Mouse (Mus musculus): Measurements from ENCODE around the gene Sap25. TPM values are rescaled to one million over a fixed set of nuclear protein-coding genes. Genes with fewer than 3 reads are reported as not detected.
A peak's percentile ranks its signal among the peaks of the same experiment; 100 is the strongest.

Gene Sap25
- polyA plus RNA-seq, 1 experiment from 2014 or later = 11.7 TPM

- 89% methylated on average over 6 of the region's 6 CpGs for whole genome bisulfite sequencing
- no peak overlapping the region for H3K4me2 ChIP-seq (replicated peaks; ENCODE audit: low read depth, low read length)
- no peaks in the 10 kb centered on the region for H3K9me3 ChIP-seq (ENCODE audit: low read length)
- ATAC-seq (ENCODE audit: low FRiP score, low TSS enrichment) = no peak
- no peak overlapping the region for H3K4me3 ChIP-seq (ENCODE audit: low read length)
- peaks cover 25% of the 10 kb centered on the region for H3K4me1 ChIP-seq (ENCODE audit: insufficient read depth, low read length)
- no peaks in the 10 kb centered on the region for H3K27me3 ChIP-seq (ENCODE audit: insufficient read depth, low read length)
- no peak overlapping the region for H3K9ac ChIP-seq (replicated peaks; ENCODE audit: low read length)
- no peaks in the 10 kb centered on the region for H3K36me3 ChIP-seq (ENCODE audit: insufficient read depth, low read length)
- no peak overlapping the region for H3K27ac ChIP-seq (ENCODE audit: low read length)
These were observed 31.9 kb downstream of the Sap25 start for GRCm38 (mm10) chr5:137673015-137673414.

- Histone ChIP-seq H3K27ac (ENCODE audit: low read length) (no peak overlapping the region), H3K36me3 (ENCODE audit: insufficient read depth, low read length) (no peaks in the 10 kb centered on the region), H3K9ac (replicated peaks; ENCODE audit: low read length) (no peak overlapping the region), H3K27me3 (ENCODE audit: insufficient read depth, low read length) (no peaks in the 10 kb centered on the region), H3K9me3 (ENCODE audit: low read length) (no peaks in the 10 kb centered on the region), H3K4me1 (ENCODE audit: insufficient read depth, low read length) (peaks cover 21% of the 10 kb centered on the region), H3K4me3 (ENCODE audit: low read length) (no peak overlapping the region), H3K4me2 (replicated peaks; ENCODE audit: low read depth, low read length) (no peak overlapping the region)
- ATAC-seq (ENCODE audit: low FRiP score, low TSS enrichment) = no peak
- 91% methylated on average over 8 of the region's 8 CpGs for WGBS
These were observed 33.7 kb downstream of the Sap25 start for GRCm38 (mm10) chr5:137674786-137675185.

DNA sequence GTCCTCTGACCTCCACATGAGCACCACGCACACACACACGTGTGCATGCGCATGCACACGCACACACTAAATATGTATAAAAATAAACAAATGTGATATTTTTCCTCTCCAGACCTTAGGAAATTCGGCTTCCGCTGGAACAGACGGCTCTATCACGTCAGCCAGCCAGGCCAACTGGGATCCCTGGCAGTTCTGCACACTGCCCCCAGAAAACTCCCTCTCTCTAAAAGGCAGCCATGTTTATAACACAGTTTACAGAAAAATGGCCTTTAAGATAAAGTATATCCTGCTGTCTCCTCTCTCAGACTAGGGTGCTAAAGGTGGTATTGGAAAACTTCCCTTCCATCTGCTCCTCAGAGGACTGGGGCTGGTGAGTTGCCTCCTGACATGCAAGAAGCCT, 36.7 kb downstream of the Sap25 start:
- H3K27me3 ChIP-seq (ENCODE audit: insufficient read depth, low read length) = no peaks in the 10 kb centered on the region
- WGBS = 96% methylated on average over 8 of the region's 8 CpGs

GRCm38 (mm10) chr5:137678736-137679135, 37.6 kb downstream of the Sap25 start:
- ATAC-seq (ENCODE audit: low FRiP score, low TSS enrichment) = no peak
- no peak overlapping the region for H3K4me3 ChIP-seq (ENCODE audit: low read length)
- no peaks in the 10 kb centered on the region for H3K36me3 ChIP-seq (ENCODE audit: insufficient read depth, low read length)
- no peak overlapping the region for H3K9ac ChIP-seq (replicated peaks; ENCODE audit: low read length)
- WGBS = 71% methylated on average over 3 of the region's 3 CpGs
- no peak overlapping the region for H3K4me2 ChIP-seq (replicated peaks; ENCODE audit: low read depth, low read length)
- H3K27me3 ChIP-seq (ENCODE audit: insufficient read depth, low read length) = no peaks in the 10 kb centered on the region
- peaks cover 14% of the 10 kb centered on the region for H3K4me1 ChIP-seq (ENCODE audit: insufficient read depth, low read length)
- no peaks in the 10 kb centered on the region for H3K9me3 ChIP-seq (ENCODE audit: low read length)
- H3K27ac ChIP-seq (ENCODE audit: low read length) = no peak overlapping the region

More for the DNA sequence above, 36.7 kb downstream of the Sap25 start:
- H3K4me3 ChIP-seq (ENCODE audit: low read length) = no peak overlapping the region
- H3K9me3 ChIP-seq (ENCODE audit: low read length) = no peaks in the 10 kb centered on the region
- H3K4me1 ChIP-seq (ENCODE audit: insufficient read depth, low read length) = peaks cover 5% of the 10 kb centered on the region
- ATAC-seq (ENCODE audit: low FRiP score, low TSS enrichment) = no peak
- no peak overlapping the region for H3K4me2 ChIP-seq (replicated peaks; ENCODE audit: low read depth, low read length)
- H3K36me3 ChIP-seq (ENCODE audit: insufficient read depth, low read length) = no peaks in the 10 kb centered on the region
- no peak overlapping the region for H3K27ac ChIP-seq (ENCODE audit: low read length)
- no peak overlapping the region for H3K9ac ChIP-seq (replicated peaks; ENCODE audit: low read length)

GRCm38 (mm10) chr5:137679726-137680125, 38.6 kb downstream of the Sap25 start:
- 62% methylated on average over 4 of the region's 4 CpGs for WGBS
- Histone ChIP-seq H3K36me3 (ENCODE audit: insufficient read depth, low read length) (no peaks in the 10 kb centered on the region), H3K9me3 (ENCODE audit: low read length) (no peaks in the 10 kb centered on the region), H3K4me1 (ENCODE audit: insufficient read depth, low read length) (peaks cover 15% of the 10 kb centered on the region), H3K4me3 (ENCODE audit: low read length) (no peak overlapping the region), H3K9ac (replicated peaks; ENCODE audit: low read length) (no peak overlapping the region), H3K27me3 (ENCODE audit: insufficient read depth, low read length) (no peaks in the 10 kb centered on the region), H3K4me2 (replicated peaks; ENCODE audit: low read depth, low read length) (no peak overlapping the region), H3K27ac (ENCODE audit: low read length) (no peak overlapping the region)
- ATAC-seq (ENCODE audit: low FRiP score, low TSS enrichment) = no peak

- Histone ChIP-seq H3K9ac (replicated peaks; ENCODE audit: low read length) (no peak overlapping the region), H3K27me3 (ENCODE audit: insufficient read depth, low read length) (no peaks in the 10 kb centered on the region), H3K9me3 (ENCODE audit: low read length) (no peaks in the 10 kb centered on the region), H3K27ac (ENCODE audit: low read length) (no peak overlapping the region), H3K36me3 (ENCODE audit: insufficient read depth, low read length) (no peaks in the 10 kb centered on the region), H3K4me1 (ENCODE audit: insufficient read depth, low read length) (peaks cover 21% of the 10 kb centered on the region), H3K4me3 (ENCODE audit: low read length) (peak overlapping the region; percentile 79; the same call in 1 of the 2 replicates), H3K4me2 (replicated peaks; ENCODE audit: low read depth, low read length) (peak overlapping the region; percentile 91; the same call in 1 of the 2 replicates)
- no peak for ATAC-seq (ENCODE audit: low FRiP score, low TSS enrichment)
- WGBS = 78% methylated on average over 6 of the region's 6 CpGs
These were observed 41.4 kb downstream of the Sap25 start for GRCm38 (mm10) chr5:137682526-137682925.

DNA sequence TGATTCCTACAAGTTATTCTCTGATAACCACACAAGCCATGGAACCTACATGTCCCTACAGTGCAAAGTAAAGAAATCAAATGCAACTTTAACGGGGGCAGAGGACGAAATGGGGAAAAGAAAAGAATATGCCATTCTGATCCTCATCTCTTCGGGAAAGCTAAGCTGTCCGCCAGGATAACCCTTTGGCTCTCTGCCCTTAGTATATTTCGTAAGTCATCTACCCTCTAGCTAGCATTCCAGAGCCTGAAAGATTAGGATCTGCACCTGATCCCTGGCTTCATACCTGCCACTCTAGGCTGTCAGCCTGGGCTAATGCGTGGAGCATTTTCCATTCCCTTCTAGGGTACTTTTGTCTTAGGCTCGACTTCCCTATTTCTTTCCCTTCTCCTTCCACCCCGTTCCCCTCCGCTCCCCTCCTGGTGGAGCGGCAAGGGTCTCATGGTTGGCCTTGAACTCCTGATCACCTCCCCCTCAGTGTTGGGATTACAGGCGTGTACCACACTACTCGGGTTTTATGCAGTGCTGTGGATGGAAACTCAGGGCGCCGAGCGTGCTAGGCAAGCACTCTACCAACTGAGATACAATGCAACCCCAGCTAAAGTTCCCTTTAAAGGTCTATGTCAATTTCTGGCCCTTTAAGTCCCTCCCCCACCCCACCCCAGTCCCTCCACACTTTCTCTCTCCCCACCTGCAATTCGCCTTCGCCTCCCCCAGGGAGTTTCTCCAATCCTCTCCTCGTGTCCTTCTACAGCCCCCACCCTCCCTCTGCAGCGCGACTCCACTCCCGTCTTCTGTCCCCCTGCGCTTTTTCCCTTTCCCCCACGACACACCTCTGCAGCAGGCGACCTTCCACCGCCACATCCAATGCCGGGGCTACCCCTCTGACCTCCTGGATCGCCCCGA, 42.5 kb downstream of the Sap25 start:
- peak overlapping the region; percentile 72 for H3K27ac ChIP-seq (ENCODE audit: low read length)
- peak overlapping the region; percentile 74 for H3K9ac ChIP-seq (replicated peaks; ENCODE audit: low read length)
- H3K36me3 ChIP-seq (ENCODE audit: insufficient read depth, low read length) = no peaks in the 10 kb centered on the region
- no peaks in the 10 kb centered on the region for H3K27me3 ChIP-seq (ENCODE audit: insufficient read depth, low read length)
- 7% methylated on average over 28 of the region's 28 CpGs for WGBS
- H3K4me3 ChIP-seq (ENCODE audit: low read length) = peak overlapping the region; percentile 79
- H3K4me1 ChIP-seq (ENCODE audit: insufficient read depth, low read length) = peaks cover 21% of the 10 kb centered on the region
- no peaks in the 10 kb centered on the region for H3K9me3 ChIP-seq (ENCODE audit: low read length)
- ATAC-seq (ENCODE audit: low FRiP score, low TSS enrichment) = peak; percentile 9
- H3K4me2 ChIP-seq (replicated peaks; ENCODE audit: low read depth, low read length) = peak overlapping the region; percentile 91

GRCm38 (mm10) chr5:137684294-137685123, 43.4 kb downstream of the Sap25 start, which contains the start of gene Agfg2:
Agfg2 (minus strand) TSS chr5:137684726.
- Histone ChIP-seq H3K9me3 (ENCODE audit: low read length) (no peaks in the 10 kb centered on the region), H3K36me3 (ENCODE audit: insufficient read depth, low read length) (no peaks in the 10 kb centered on the region), H3K4me3 (ENCODE audit: low read length) (peak within 1 kb of the TSS; percentile 79), H3K27ac (ENCODE audit: low read length) (peak within 1 kb of the TSS; percentile 72), H3K4me2 (replicated peaks; ENCODE audit: low read depth, low read length) (peak within 1 kb of the TSS; percentile 91), H3K4me1 (ENCODE audit: insufficient read depth, low read length) (peaks cover 21% of the 10 kb centered on the region), H3K27me3 (ENCODE audit: insufficient read depth, low read length) (no peaks in the 10 kb centered on the region), H3K9ac (replicated peaks; ENCODE audit: low read length) (peak within 1 kb of the TSS; percentile 74)
- under 1% methylated on average over 62 of the region's 62 CpGs for WGBS
- peak; percentile 99 for ATAC-seq (ENCODE audit: low FRiP score, low TSS enrichment)

- no peaks in the 10 kb centered on the region for H3K9me3 ChIP-seq (ENCODE audit: low read length)
- ATAC-seq (ENCODE audit: low FRiP score, low TSS enrichment) = no peak
- peaks cover 24% of the 10 kb centered on the region for H3K4me1 ChIP-seq (ENCODE audit: insufficient read depth, low read length)
- no peak overlapping the region for H3K9ac ChIP-seq (replicated peaks; ENCODE audit: low read length)
- H3K36me3 ChIP-seq (ENCODE audit: insufficient read depth, low read length) = no peaks in the 10 kb centered on the region
- WGBS = 97% methylated on average over 3 of the region's 3 CpGs
- H3K4me3 ChIP-seq (ENCODE audit: low read length) = no peak overlapping the region
- no peaks in the 10 kb centered on the region for H3K27me3 ChIP-seq (ENCODE audit: insufficient read depth, low read length)
- no peak overlapping the region for H3K27ac ChIP-seq (ENCODE audit: low read length)
- no peak overlapping the region for H3K4me2 ChIP-seq (replicated peaks; ENCODE audit: low read depth, low read length)
These were observed 44.5 kb downstream of the Sap25 start for GRCm38 (mm10) chr5:137685653-137686052.
